Mouse (Mus musculus): Measurements from ENCODE around the gene Fitm2. TPM values are rescaled to one million over a fixed set of nuclear protein-coding genes. Genes with fewer than 3 reads are reported as not detected.

Gene Fitm2
- total and polyA plus RNA-seq, 2 experiments from 2014 or later, result 24.5 to 44.8 TPM

DNA sequence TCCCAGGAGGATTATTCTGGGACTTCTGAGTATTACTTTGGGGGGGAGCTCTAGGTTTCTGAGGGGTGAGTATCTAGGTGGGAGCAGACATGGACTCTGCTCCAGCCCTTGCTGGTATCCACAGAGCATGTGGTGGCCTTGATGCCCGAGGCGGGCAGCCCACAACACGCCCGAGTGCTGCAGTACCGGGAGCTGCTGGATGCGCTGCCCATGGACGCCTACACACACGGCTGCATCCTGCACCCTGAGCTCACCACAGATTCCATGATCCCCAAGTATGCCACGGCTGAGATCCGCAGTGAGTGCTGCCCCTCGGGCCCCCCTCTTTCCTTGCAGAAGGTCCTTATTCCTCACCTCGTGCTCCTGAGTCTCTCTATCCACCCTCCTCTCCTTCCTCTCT is 25.1 kb downstream of the Fitm2 start:
- Histone ChIP-seq H3K27ac (ENCODE audit: low read depth) (no peak overlapping the region), H3K4me2 (ENCODE audit: low read depth, low read length) (no peak overlapping the region), H3K4me1 (ENCODE audit: control insufficient read depth, insufficient read depth) (no peaks in the 10 kb centered on the region), H3K4me3 (ENCODE audit: low read depth, low read length) (no peak overlapping the region), H3K36me3 (replicated peaks; ENCODE audit: control insufficient read depth, insufficient read depth, low read length) (no peaks in the 10 kb centered on the region), H3K9ac (replicated peaks; ENCODE audit: low read depth, low read length) (no peak overlapping the region), H3K9me3 (replicated peaks; ENCODE audit: control insufficient read depth, low read length) (no peaks in the 10 kb centered on the region), H3K27me3 (ENCODE audit: control insufficient read depth, insufficient read depth, low read length) (no peaks in the 10 kb centered on the region)
- DNase-seq (ENCODE audit: low spot score) (no peak), ATAC-seq (ENCODE audit: insufficient read depth, low read depth) (no peak)
- TF ChIP-seq CTCF (IDR thresholded peaks at IDR 0.05; ENCODE audit: low read depth), result no peak
- no peak for TF ChIP-seq EP300 (IDR thresholded peaks at IDR 0.05; ENCODE audit: low read depth)
- WGBS, result 78% methylated on average over 12 of the region's 12 CpGs

GRCm38 (mm10) chr2:163444017-163444416 is 28.4 kb downstream of the Fitm2 start:
- DNase-seq (ENCODE audit: low spot score) (no peak), ATAC-seq (ENCODE audit: insufficient read depth, low read depth) (no peak)
- H3K27me3 ChIP-seq (ENCODE audit: control insufficient read depth, insufficient read depth, low read length), result peaks cover 10% of the 10 kb centered on the region
- H3K9me3 ChIP-seq (replicated peaks; ENCODE audit: control insufficient read depth, low read length), result no peaks in the 10 kb centered on the region
- 58% methylated on average over 7 of the region's 7 CpGs for WGBS
- H3K9ac ChIP-seq (replicated peaks; ENCODE audit: low read depth, low read length), result no peak overlapping the region
- H3K4me3 ChIP-seq (ENCODE audit: low read depth, low read length), result no peak overlapping the region
- H3K4me1 ChIP-seq (ENCODE audit: control insufficient read depth, insufficient read depth), result no peaks in the 10 kb centered on the region
- TF ChIP-seq CTCF (IDR thresholded peaks at IDR 0.05; ENCODE audit: low read depth), result no peak
- H3K4me2 ChIP-seq (ENCODE audit: low read depth, low read length), result no peak overlapping the region
- H3K27ac ChIP-seq (ENCODE audit: low read depth), result no peak overlapping the region
- H3K36me3 ChIP-seq (replicated peaks; ENCODE audit: control insufficient read depth, insufficient read depth, low read length), result no peaks in the 10 kb centered on the region

DNA sequence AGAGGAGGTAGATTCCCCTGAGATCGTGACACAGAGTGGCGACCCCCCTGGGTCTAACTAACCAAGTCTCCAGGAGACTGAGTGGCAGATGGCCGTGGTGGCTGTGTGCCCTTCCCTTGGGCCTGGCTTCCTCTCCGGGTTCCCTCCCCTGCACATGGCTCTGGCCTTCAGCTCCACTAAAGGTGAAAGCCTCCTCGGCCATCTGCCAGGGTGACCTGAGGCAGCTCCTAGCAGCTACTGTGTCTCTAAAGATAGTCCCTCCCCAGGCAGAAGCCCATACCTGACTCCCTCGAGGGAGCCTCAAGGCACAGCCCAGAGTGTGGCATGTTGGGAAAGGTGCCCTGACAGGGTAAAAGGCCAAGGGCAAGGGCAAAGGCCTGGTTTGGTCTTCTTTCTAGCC is 28.9 kb downstream of the Fitm2 start:
- ATAC-seq (ENCODE audit: insufficient read depth, low read depth), result no peak

GRCm38 (mm10) chr2:163439488-163439887 is 32.9 kb downstream of the Fitm2 start:
- Histone ChIP-seq H3K27ac (ENCODE audit: low read depth) (no peak overlapping the region), H3K4me3 (ENCODE audit: low read depth, low read length) (no peak overlapping the region), H3K4me2 (ENCODE audit: low read depth, low read length) (no peak overlapping the region), H3K9me3 (replicated peaks; ENCODE audit: control insufficient read depth, low read length) (no peaks in the 10 kb centered on the region), H3K4me1 (ENCODE audit: control insufficient read depth, insufficient read depth) (no peaks in the 10 kb centered on the region), H3K9ac (replicated peaks; ENCODE audit: low read depth, low read length) (no peak overlapping the region), H3K36me3 (replicated peaks; ENCODE audit: control insufficient read depth, insufficient read depth, low read length) (no peaks in the 10 kb centered on the region), H3K27me3 (ENCODE audit: control insufficient read depth, insufficient read depth, low read length) (peaks cover 27% of the 10 kb centered on the region)
- TF ChIP-seq CTCF (IDR thresholded peaks at IDR 0.05; ENCODE audit: low read depth) (no peak), EP300 (IDR thresholded peaks at IDR 0.05; ENCODE audit: low read depth) (no peak)
- no peak for DNase-seq (ENCODE audit: low spot score)
- no peak for ATAC-seq (ENCODE audit: insufficient read depth, low read depth)
- WGBS, result 45% methylated on average over 1 of the region's 1 CpGs

More for the DNA sequence above, 28.9 kb downstream of the Fitm2 start:
- TF ChIP-seq CTCF (IDR thresholded peaks at IDR 0.05; ENCODE audit: low read depth), result no peak
- TF ChIP-seq EP300 (IDR thresholded peaks at IDR 0.05; ENCODE audit: low read depth), result no peak
- Histone ChIP-seq H3K36me3 (replicated peaks; ENCODE audit: control insufficient read depth, insufficient read depth, low read length) (no peaks in the 10 kb centered on the region), H3K4me3 (ENCODE audit: low read depth, low read length) (no peak overlapping the region), H3K27ac (ENCODE audit: low read depth) (no peak overlapping the region), H3K4me2 (ENCODE audit: low read depth, low read length) (no peak overlapping the region), H3K27me3 (ENCODE audit: control insufficient read depth, insufficient read depth, low read length) (peaks cover 15% of the 10 kb centered on the region), H3K9ac (replicated peaks; ENCODE audit: low read depth, low read length) (no peak overlapping the region), H3K9me3 (replicated peaks; ENCODE audit: control insufficient read depth, low read length) (no peaks in the 10 kb centered on the region), H3K4me1 (ENCODE audit: control insufficient read depth, insufficient read depth) (no peaks in the 10 kb centered on the region)
- WGBS, result 48% methylated on average over 6 of the region's 6 CpGs
- DNase-seq (ENCODE audit: low spot score), result no peak

GRCm38 (mm10) chr2:163438619-163439451 is 33.6 kb downstream of the Fitm2 start:
- no peaks in the 10 kb centered on the region for H3K4me1 ChIP-seq (ENCODE audit: control insufficient read depth, insufficient read depth)
- no peaks in the 10 kb centered on the region for H3K36me3 ChIP-seq (replicated peaks; ENCODE audit: control insufficient read depth, insufficient read depth, low read length)
- peak overlapping the region; percentile 11; the same call in 1 of the 2 replicates for H3K4me3 ChIP-seq (ENCODE audit: low read depth, low read length)
- no peak overlapping the region for H3K27ac ChIP-seq (ENCODE audit: low read depth)
- DNase-seq (ENCODE audit: low spot score) (no peak), ATAC-seq (ENCODE audit: insufficient read depth, low read depth) (no peak)
- no peak overlapping the region for H3K9ac ChIP-seq (replicated peaks; ENCODE audit: low read depth, low read length)
- WGBS, result 2% methylated on average over 30 of the region's 30 CpGs
- no peak for TF ChIP-seq EP300 (IDR thresholded peaks at IDR 0.05; ENCODE audit: low read depth)
- TF ChIP-seq CTCF (IDR thresholded peaks at IDR 0.05; ENCODE audit: low read depth), result no peak
- no peaks in the 10 kb centered on the region for H3K9me3 ChIP-seq (replicated peaks; ENCODE audit: control insufficient read depth, low read length)
- H3K4me2 ChIP-seq (ENCODE audit: low read depth, low read length), result peak overlapping the region; percentile 43
- H3K27me3 ChIP-seq (ENCODE audit: control insufficient read depth, insufficient read depth, low read length), result peaks cover 27% of the 10 kb centered on the region

DNA sequence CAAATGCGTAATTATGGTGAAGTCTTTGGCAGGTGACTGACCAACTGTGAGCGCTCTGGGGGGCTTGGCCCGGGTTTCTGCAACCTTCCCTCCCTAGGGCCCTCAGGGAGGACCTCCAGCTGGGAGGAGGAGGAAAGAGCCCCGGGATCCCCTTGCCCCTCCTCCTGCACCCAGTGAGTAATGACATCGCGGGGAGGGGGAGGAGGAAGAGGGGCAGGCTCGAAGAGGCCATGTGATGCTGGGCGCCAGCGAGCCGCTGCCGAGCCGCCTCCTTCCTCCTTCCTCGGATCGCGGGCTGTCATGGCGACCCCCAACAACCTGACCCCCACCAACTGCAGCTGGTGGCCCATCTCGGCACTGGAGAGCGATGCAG is 34.2 kb downstream of the Fitm2 start, which contains the start of gene Gdap1l1:
Gene Gdap1l1, plus strand, starts transcription at position 231 of the 373 bp plus-strand sequence.
- Histone ChIP-seq H3K27ac (ENCODE audit: low read depth) (no peak within 1 kb of the TSS), H3K9me3 (replicated peaks; ENCODE audit: control insufficient read depth, low read length) (no peaks in the 10 kb centered on the region), H3K36me3 (replicated peaks; ENCODE audit: control insufficient read depth, insufficient read depth, low read length) (no peaks in the 10 kb centered on the region), H3K4me3 (ENCODE audit: low read depth, low read length) (peak within 1 kb of the TSS; percentile 11), H3K27me3 (ENCODE audit: control insufficient read depth, insufficient read depth, low read length) (peaks cover 27% of the 10 kb centered on the region), H3K4me1 (ENCODE audit: control insufficient read depth, insufficient read depth) (no peaks in the 10 kb centered on the region), H3K9ac (replicated peaks; ENCODE audit: low read depth, low read length) (no peak within 1 kb of the TSS), H3K4me2 (ENCODE audit: low read depth, low read length) (peak within 1 kb of the TSS; percentile 43)
- WGBS, result 1% methylated on average over 18 of the region's 18 CpGs
- TF ChIP-seq CTCF (IDR thresholded peaks at IDR 0.05; ENCODE audit: low read depth), result no peak
- no peak for TF ChIP-seq EP300 (IDR thresholded peaks at IDR 0.05; ENCODE audit: low read depth)
- DNase-seq (ENCODE audit: low spot score) (no peak), ATAC-seq (ENCODE audit: insufficient read depth, low read depth) (no peak)
